Mouse (Mus musculus) testis, adult 2 months (tissue): ENCODE data around the gene Hspb9.

Experiments
- CTCF ChIP-seq: fragments of 200-500 bp; IDR thresholded peaks from 2 replicates; pipeline ENCODE4 v1.5.1; 2012; ENCODE audit warnings: low read depth, mild to moderate bottlenecking, inconsistent platforms, low read length, moderate library complexity; ENCODE audit not compliant: control insufficient read depth, insufficient read depth, insufficient replicate concordance
- POLR2A ChIP-seq: fragments of 200-500 bp; IDR thresholded peaks from 2 replicates; pipeline ENCODE4 v1.6.1; 2012; ENCODE audit warnings: low read depth, mild to moderate bottlenecking, inconsistent platforms, low read length, moderate library complexity; ENCODE audit not compliant: control insufficient read depth

- no peak for TF ChIP-seq POLR2A
- TF ChIP-seq CTCF = no peak
Observed at GRCm38 (mm10) chr11:100722493-100723028, 8.9 kb downstream of the Hspb9 start.
